Mouse (Mus musculus): ENCODE measurements at regions not wholly inside any gene's neighbourhood (a gene's known extent, or its start where the extent isn't known, plus 50 kb on each side); places are given as distances from the start of the nearest gene placed in this dataset.

GRCm38 (mm10) chrX:136321692-136322091 lies 51.6 kb downstream of the Bex3 start:
- DNase-seq (ENCODE audit: low read depth, low spot score): no peak

GRCm38 (mm10) chrX:136365809-136366208 lies 95.8 kb downstream of the Bex3 start:
- DNase-seq (ENCODE audit: low read depth, low spot score): peak; percentile 2
